Mouse (Mus musculus) CH12.LX (cell line): ENCODE measurements at regions not wholly inside any gene's neighbourhood (a gene's known extent, or its start where the extent isn't known, plus 50 kb on each side); places are given as distances from the start of the nearest gene placed in this dataset.

Source experiments
- DNase-seq: peaks from one replicate; pipeline ENCODE4 v3.0.0-alpha.2; 2013; ENCODE audit errors: extremely low read depth
- H3K27ac ChIP-seq: 2 replicates; pipeline ENCODE4 v1.5.1; 2012; ENCODE audit warnings: low read depth, mild to moderate bottlenecking, control low read depth, moderate library complexity; ENCODE audit not compliant: insufficient read depth
- H3K27me3 ChIP-seq: replicated peaks from 2 replicates; pipeline ENCODE3; 2012; ENCODE audit warnings: inconsistent platforms
- H3K36me3 ChIP-seq, 2 experiments: replicated peaks in 1 of 2; 2 replicates each; pipeline versions ENCODE3 to v1.6.1; 2012; ENCODE audit warnings: inconsistent platforms in 1 of 2, low read length in 1 of 2, mild to moderate bottlenecking in 1 of 2, mixed read lengths in 1 of 2, moderate library complexity in 1 of 2; ENCODE audit not compliant: control insufficient read depth in 1 of 2, insufficient read depth in 1 of 2
- H3K4me1 ChIP-seq, 2 experiments: 2 replicates each; pipeline ENCODE4 v1.6.1; 2012; ENCODE audit warnings: inconsistent platforms in 1 of 2, moderate library complexity in 1 of 2; ENCODE audit not compliant: insufficient read depth in 2 of 2, control insufficient read depth in 1 of 2
- H3K4me2 ChIP-seq: 2 replicates; pipeline ENCODE4 v1.6.1; 2012; ENCODE audit warnings: low read depth, mild to moderate bottlenecking, control low read depth; ENCODE audit not compliant: poor library complexity, insufficient read depth, severe bottlenecking
- H3K4me3 ChIP-seq, 3 experiments: fragments of 150-350 bp in 1 of 3; sonication (generic) in 1 of 3; replicated peaks in 1 of 3; 2 replicates each; pipeline versions ENCODE3 to v1.5.1; 2011 to 2012; ENCODE audit warnings: low read depth in 2 of 3, low read length in 2 of 3, mild to moderate bottlenecking in 2 of 3, moderate library complexity in 2 of 3, control low read depth in 1 of 3, improper control_type of control experiment in 1 of 3, inconsistent platforms in 1 of 3, mixed read lengths in 1 of 3; ENCODE audit not compliant: poor library complexity in 1 of 3
- H3K79me2 ChIP-seq: replicated peaks from 2 replicates; pipeline ENCODE4 v1.6.1; 2012; ENCODE audit warnings: mild to moderate bottlenecking, moderate library complexity; ENCODE audit not compliant: control insufficient read depth, poor library complexity, insufficient read depth, severe bottlenecking; ENCODE audit errors: extremely low read depth
- H3K9ac ChIP-seq: 2 replicates; pipeline ENCODE4 v1.6.1; 2012; ENCODE audit warnings: low read depth, mild to moderate bottlenecking, control low read depth, moderate library complexity; ENCODE audit not compliant: insufficient read depth
- H3K9me3 ChIP-seq: replicated peaks from 2 replicates; pipeline ENCODE3; 2012; ENCODE audit warnings: low read length, inconsistent platforms, mixed read lengths
- BHLHE40 ChIP-seq: IDR thresholded peaks from 2 replicates; pipeline ENCODE4 v1.6.1; 2011; ENCODE audit warnings: mild to moderate bottlenecking, low read depth, low read length, improper control_type of control experiment
- CHD1 ChIP-seq: IDR thresholded peaks from 2 replicates; pipeline ENCODE4 v1.6.1; 2012; ENCODE audit warnings: low read depth, low read length, improper control_type of control experiment, inconsistent platforms
- CHD2 ChIP-seq: IDR thresholded peaks from 2 replicates; pipeline ENCODE4 v1.6.1; 2011; ENCODE audit warnings: low read length, improper control_type of control experiment
- E2F4 ChIP-seq: IDR thresholded peaks from 2 replicates; pipeline ENCODE4 v1.6.1; 2011; ENCODE audit warnings: low read depth, low read length, improper control_type of control experiment; ENCODE audit not compliant: insufficient replicate concordance
- ELF1 ChIP-seq: IDR thresholded peaks from 2 replicates; pipeline ENCODE4 v1.6.1; 2014; ENCODE audit warnings: low read depth, mild to moderate bottlenecking, inconsistent platforms, low read length, improper control_type of control experiment
- EP300 ChIP-seq: IDR thresholded peaks from 2 replicates; pipeline ENCODE4 v1.6.1; 2011; ENCODE audit warnings: low read length, improper control_type of control experiment
- ETS1 ChIP-seq: conservative IDR thresholded peaks from 2 replicates; pipeline ENCODE4 v1.6.1; 2012; ENCODE audit warnings: low read depth, mild to moderate bottlenecking, inconsistent platforms, low read length, improper control_type of control experiment, moderate library complexity
- GABPA ChIP-seq: IDR thresholded peaks from 2 replicates; pipeline ENCODE4 v1.6.1; 2012; ENCODE audit warnings: low read depth, low read length, improper control_type of control experiment, inconsistent platforms; ENCODE audit not compliant: insufficient replicate concordance
- HCFC1 ChIP-seq: IDR thresholded peaks from 2 replicates; pipeline ENCODE4 v1.6.1; 2012; ENCODE audit warnings: low read depth, mild to moderate bottlenecking, inconsistent platforms, low read length, improper control_type of control experiment
- IRF4 ChIP-seq: IDR thresholded peaks from 2 replicates; pipeline ENCODE4 v1.6.1; 2014; ENCODE audit warnings: low read depth, mild to moderate bottlenecking, inconsistent platforms, low read length, improper control_type of control experiment
- JUND ChIP-seq: conservative IDR thresholded peaks from 2 replicates; pipeline ENCODE4 v1.6.1; 2011; ENCODE audit warnings: low read depth, low read length, improper control_type of control experiment
- KAT2A ChIP-seq: IDR thresholded peaks from 2 replicates; pipeline ENCODE4 v1.6.1; 2012; ENCODE audit warnings: low read length, improper control_type of control experiment, inconsistent platforms; ENCODE audit not compliant: insufficient replicate concordance
- MAX ChIP-seq: IDR thresholded peaks from 2 replicates; pipeline ENCODE4 v1.6.1; 2011; ENCODE audit warnings: low read length, improper control_type of control experiment
- MYC ChIP-seq: IDR thresholded peaks from 2 replicates; pipeline ENCODE4 v1.6.1; 2011; ENCODE audit warnings: low read depth, mild to moderate bottlenecking, improper control_type of control experiment, low read length
- NELFE ChIP-seq: IDR thresholded peaks from 2 replicates; pipeline ENCODE4 v1.6.1; 2011; ENCODE audit warnings: low read depth, low read length, improper control_type of control experiment
- NRF1 ChIP-seq: IDR thresholded peaks from 2 replicates; pipeline ENCODE4 v1.6.1; 2014; ENCODE audit warnings: low read depth, mild to moderate bottlenecking, inconsistent platforms, low read length, improper control_type of control experiment, moderate library complexity
- PAX5 ChIP-seq: IDR thresholded peaks from 2 replicates; pipeline ENCODE4 v1.6.1; 2012; ENCODE audit warnings: low read length, inconsistent platforms, mixed read lengths
- POLR2A ChIP-seq: IDR thresholded peaks from 2 replicates; pipeline ENCODE4 v1.6.1; 2011; ENCODE audit warnings: low read depth, mild to moderate bottlenecking, improper control_type of control experiment, low read length
- POLR2AphosphoS2 ChIP-seq: IDR thresholded peaks from 2 replicates; pipeline ENCODE4 v1.6.1; 2011; ENCODE audit warnings: low read depth, low read length, improper control_type of control experiment
- RAD21 ChIP-seq: IDR thresholded peaks from 2 replicates; pipeline ENCODE4 v1.6.1; 2011; ENCODE audit warnings: low read depth, mild to moderate bottlenecking, low read length, improper control_type of control experiment, moderate library complexity
- SIN3A ChIP-seq: IDR thresholded peaks from 2 replicates; pipeline ENCODE4 v1.6.1; 2012; ENCODE audit warnings: low read length, improper control_type of control experiment, inconsistent platforms
- TBP ChIP-seq: conservative IDR thresholded peaks from 2 replicates; pipeline ENCODE4 v1.6.1; 2011; ENCODE audit warnings: low read depth, low read length, improper control_type of control experiment
- TCF12 ChIP-seq: IDR thresholded peaks from 2 replicates; pipeline ENCODE4 v1.6.1; 2014; ENCODE audit warnings: low read depth, mild to moderate bottlenecking, inconsistent platforms, low read length, improper control_type of control experiment
- USF2 ChIP-seq: conservative IDR thresholded peaks from 2 replicates; pipeline ENCODE4 v1.6.1; 2011; ENCODE audit warnings: low read depth, low read length, improper control_type of control experiment
- ZMIZ1 ChIP-seq: IDR thresholded peaks from 2 replicates; pipeline ENCODE4 v1.6.1; 2012; ENCODE audit warnings: low read depth, mild to moderate bottlenecking, inconsistent platforms, low read length, improper control_type of control experiment
- ZNF384 ChIP-seq: IDR thresholded peaks from 2 replicates; pipeline ENCODE4 v1.6.1; 2012; ENCODE audit warnings: low read depth, low read length, improper control_type of control experiment, inconsistent platforms
- dilution Hi-C: fragments of 300-500 bp; cut with MboI; formaldehyde crosslinking; loops from 2 replicates; pipeline ENCODE4 v1.14.3; 2020; ENCODE audit warnings: low sequenced_read_pairs; ENCODE audit not compliant: extremely low pct_unique_long_range_greater_than_20kb, extremely low pct_ligation_motif_present
- in situ Hi-C: fragments of 300-500 bp; cut with MboI; formaldehyde crosslinking; loops from 3 replicates; pipeline ENCODE4 v1.14.3; 2019; ENCODE audit warnings: low sequenced_read_pairs, low pct_ligation_motif_present, low pct_unique_long_range_greater_than_20kb, mixed read lengths

GRCm38 (mm10) chr5:118359646-118360373, 114.8 kb downstream of the 2410131K14Rik start (continued):
- peak; percentile 47; the same call in 1 of the 2 replicates for TF ChIP-seq ELF1
- TF ChIP-seq NRF1, result no peak
- peak; percentile 32; the same call in 1 of the 2 replicates for TF ChIP-seq ZNF384
- peak; percentile 100 for TF ChIP-seq SIN3A
- no peak for TF ChIP-seq GABPA
- TF ChIP-seq RAD21, result no peak; the same call in 1 of the 2 replicates
- no peak for TF ChIP-seq CHD2
- no peak for TF ChIP-seq MYC
- TF ChIP-seq POLR2A, result no peak
- no peak for TF ChIP-seq NELFE
- TF ChIP-seq PAX5, result no peak
- TF ChIP-seq KAT2A, result no peak
- peak; percentile 65 for TF ChIP-seq JUND
- peak; percentile 99 for TF ChIP-seq TCF12

GRCm38 (mm10) chr5:118360374-118361064, 115.5 kb downstream of the 2410131K14Rik start:
- no peaks in the 10 kb centered on the region for H3K79me2 ChIP-seq
- H3K36me3 ChIP-seq, result no peaks in the 10 kb centered on the region
- dilution Hi-C loops (no loop called here), in situ Hi-C loops (no loop called here)
- H3K4me1 ChIP-seq, result peaks cover 25 to 53% of the 10 kb centered on the region in 2 experiments
- no peaks in the 10 kb centered on the region for H3K27me3 ChIP-seq
- DNase-seq, result peak; percentile 39
- peak; percentile 11; the same call in 1 of the 2 replicates for TF ChIP-seq ETS1
- no peak for TF ChIP-seq ZMIZ1
- TF ChIP-seq, all 38 proteins: peak for 1
- H3K27ac ChIP-seq, result peak overlapping the region; percentile 99
- peak overlapping the region; percentile 67 for H3K4me2 ChIP-seq
- peak overlapping the region; percentile 8 to 49 (median 21) for H3K4me3 ChIP-seq
- H3K9me3 ChIP-seq, result peaks cover 18% of the 10 kb centered on the region
- H3K9ac ChIP-seq, result peak overlapping the region; percentile 74

- Histone ChIP-seq H3K36me3 (no peaks in the 10 kb centered on the region), H3K4me3 (peak overlapping the region; percentile 8 to 50 (median 49)), H3K4me2 (peak overlapping the region; percentile 67), H3K4me1 (peaks cover 25 to 47% of the 10 kb centered on the region in 2 experiments), H3K79me2 (no peaks in the 10 kb centered on the region), H3K27ac (peak overlapping the region; percentile 99), H3K27me3 (no peaks in the 10 kb centered on the region), H3K9me3 (peaks cover 20% of the 10 kb centered on the region), H3K9ac (peak overlapping the region; percentile 74)
- peak; percentile 57 for DNase-seq
- dilution Hi-C loops, result no loop called here
- in situ Hi-C loops, result no loop called here
- TF ChIP-seq NELFE (peak; percentile 69; the same call in 1 of the 2 replicates), CHD2 (peak; percentile 15; the same call in 1 of the 2 replicates), ETS1 (peak; percentile 7), POLR2AphosphoS2 (peak; percentile 50; the same call in 1 of the 2 replicates), POLR2A (peak; percentile 28), MAX (peak; percentile 82), EP300 (no peak), TBP (no peak), JUND (no peak), IRF4 (no peak), USF2 (peak; percentile 66), ZMIZ1 (peak; percentile 37), HCFC1 (no peak), KAT2A (no peak), NRF1 (no peak), SIN3A (peak; percentile 62; the same call in 1 of the 2 replicates), CHD1 (peak; percentile 66), E2F4 (0 out of 2 replicates have a peak, but pooled peaks have one; percentile 14), BHLHE40 (peak; percentile 56), MYC (no peak)
Observed at GRCm38 (mm10) chr5:118361133-118361852, 116.3 kb downstream of the 2410131K14Rik start.
